ENCODE assay signal across 24 mouse cellular contexts in the genomic region with DNA sequence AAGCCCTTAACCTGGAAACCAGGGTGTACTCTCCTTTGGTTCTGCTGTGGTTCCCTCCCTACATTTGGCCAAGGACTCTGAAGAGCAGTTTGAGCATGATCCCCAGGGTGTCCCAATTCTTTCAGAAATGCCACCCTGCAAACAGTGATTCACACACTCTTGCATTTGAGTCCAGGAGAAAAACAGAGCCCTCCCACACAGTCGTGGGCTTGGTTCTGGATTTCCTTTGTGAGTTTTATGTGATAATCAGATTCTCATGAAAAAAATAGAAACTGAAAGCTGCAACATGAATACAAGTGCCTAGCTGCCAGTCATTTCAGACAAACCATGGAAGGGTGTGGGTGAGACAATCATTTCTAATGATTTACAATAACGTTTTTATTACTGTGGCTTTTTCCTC.
DNase-seq lines count a peak whose midpoint lies in the region; ATAC-seq and TF ChIP-seq lines count a peak whose summit lies in the region.
"Had no signal": no experiment of that assay in that cellular context is flagged by ENCODE, and none has a peak within 500 bp of the region (broad histone marks: within the 10 kb centered on the region; RNA-seq: fewer than 3 reads in every experiment).

No protein-coding gene starts in this region.

- intact Hi-C loops in left cerebral cortex, postnatal 10 days (cut with DNase I), result no loop called here
- intact Hi-C loops in left cerebral cortex, postnatal 25 days (cut with DNase I), result no loop called here

- no peak for TF ChIP-seq RAD21 in CH12.LX (IDR thresholded peaks at IDR 0.05; ENCODE audit: low read depth, low read length)

- no peak overlapping the region for H3K4me3 ChIP-seq in CH12.LX (replicated peaks in 1 of 3; ENCODE audit: low read depth in 2 of 3, low read length in 2 of 3, poor library complexity in 1 of 3)
- H3K4me3 ChIP-seq: heart, embryonic 15.5 days; limb, embryonic 10.5 days; myocyte; neural tube, embryonic 15.5 days; stomach, embryonic 15.5 days had no signal

- dilution Hi-C loops in CH12.LX (cut with MboI; ENCODE audit: extremely low pct_ligation_motif_present, extremely low pct_unique_long_range_greater_than_20kb, low sequenced_read_pairs), result no loop called here

- no peak for DNase-seq in frontal cortex, postnatal 10 days (ENCODE audit: low spot score in 2 of 2)
- peak; percentile 12 to 52 for DNase-seq in left cerebral cortex, adult 18-20 months (ENCODE audit: low spot score in 2 of 2)
- no peak for DNase-seq in left cerebral cortex, postnatal 10 days (ENCODE audit: extremely low spot score in 1 of 2, low spot score in 2 of 2)
- no peak for DNase-seq in CH12.LX (ENCODE audit: extremely low read depth)
- DNase-seq in left cerebral cortex, postnatal 25 days (ENCODE audit: low spot score in 2 of 2), result peak; percentile 24 to 80
- no peak for DNase-seq in heart, adult 18-20 months
- no peak for DNase-seq in embryo, embryonic 10 days (ENCODE audit: low spot score)
- DNase-seq: adrenal gland, postnatal 25 days; cerebellum, adult 9-10 months; forebrain, postnatal 0 days; heart, adult 11 months; kidney, adult 9 months; kidney, postnatal 36 days; lung, embryonic 14.5 days; midbrain, embryonic 14.5 days; thymus, postnatal 25 days had no signal

- H3K36me3 ChIP-seq in CH12.LX (replicated peaks in 1 of 2; ENCODE audit: control insufficient read depth in 1 of 2, insufficient read depth in 1 of 2, low read length in 1 of 2), result no peaks in the 10 kb centered on the region
- H3K36me3 ChIP-seq: heart, embryonic 15.5 days; limb, embryonic 10.5 days; neural tube, embryonic 15.5 days; stomach, embryonic 15.5 days had no signal

- no peak for TF ChIP-seq EP300 in CH12.LX (IDR thresholded peaks at IDR 0.05; ENCODE audit: low read length)

- no peaks in the 10 kb centered on the region for H3K4me1 ChIP-seq in CH12.LX (ENCODE audit: control insufficient read depth in 1 of 2, insufficient read depth in 2 of 2)
- H3K4me1 ChIP-seq: heart, embryonic 15.5 days; limb, embryonic 10.5 days; neural tube, embryonic 15.5 days; stomach, embryonic 15.5 days had no signal

- no peak for TF ChIP-seq CTCF in CH12.LX (conservative IDR thresholded peaks at IDR 0.05 in 1 of 2, IDR thresholded peaks at IDR 0.05 in 1 of 2; ENCODE audit: low read depth in 2 of 2, low read length in 2 of 2)

- H3K4me2 ChIP-seq in CH12.LX (ENCODE audit: insufficient read depth, low read depth, poor library complexity, severe bottlenecking), result peak overlapping the region; percentile 56; the same call in 1 of the 2 replicates
- H3K4me2 ChIP-seq: heart, embryonic 15.5 days; liver, embryonic 11.5 days; lung, embryonic 14.5 days; neural tube, embryonic 15.5 days; stomach, embryonic 15.5 days had no signal

- peak; percentile 95 for ATAC-seq in frontal cortex, adult (ENCODE audit: low TSS enrichment)
- ATAC-seq: forebrain, postnatal 0 days; Patski had no signal

- no peaks in the 10 kb centered on the region for H3K79me2 ChIP-seq in CH12.LX (replicated peaks; ENCODE audit: control insufficient read depth, extremely low read depth, insufficient read depth, poor library complexity, severe bottlenecking)

- TF ChIP-seq POLR2A in CH12.LX (IDR thresholded peaks at IDR 0.05; ENCODE audit: low read depth, low read length), result no peak

- no peaks in the 10 kb centered on the region for H3K27me3 ChIP-seq in CH12.LX (replicated peaks)
- H3K27me3 ChIP-seq: heart, embryonic 15.5 days; neural tube, embryonic 15.5 days; Patski; stomach, embryonic 15.5 days had no signal

- no peak overlapping the region for H3K9ac ChIP-seq in CH12.LX (ENCODE audit: insufficient read depth, low read depth)
- H3K9ac ChIP-seq: forebrain, postnatal 0 days; heart, embryonic 15.5 days; lung, embryonic 14.5 days; neural tube, embryonic 15.5 days; stomach, embryonic 15.5 days had no signal

- H3K27ac ChIP-seq in CH12.LX (ENCODE audit: insufficient read depth, low read depth), result no peak overlapping the region
- H3K27ac ChIP-seq: heart, embryonic 15.5 days; limb, embryonic 10.5 days; neural tube, embryonic 15.5 days; stomach, embryonic 15.5 days had no signal

- no peaks in the 10 kb centered on the region for H3K9me3 ChIP-seq in CH12.LX (replicated peaks; ENCODE audit: low read length)
- H3K9me3 ChIP-seq: heart, embryonic 15.5 days; limb, embryonic 10.5 days; neural tube, embryonic 15.5 days; stomach, embryonic 15.5 days had no signal

- in situ Hi-C loops in CH12.LX (cut with MboI; ENCODE audit: low pct_ligation_motif_present, low pct_unique_long_range_greater_than_20kb, low sequenced_read_pairs), result loop anchor here (10.0 kb wide), 1 partner anchor 225 kb away; the partner anchor contains the start of gene Alcam

TF ChIP-seq in CH12.LX, 34 proteins besides CTCF, POLR2A, EP300 and RAD21:
- no peak for TF ChIP-seq CHD2 (IDR thresholded peaks at IDR 0.05; ENCODE audit: low read length)
TF ChIP-seq in CH12.LX: peak in this region for 0.

Comparison
In these comparisons a context has a peak if more than half of its experiments do, and no peak if none do; other contexts are left out.
1. DNase-seq: peak in left cerebral cortex, adult 18-20 months (2 of 2) and left cerebral cortex, postnatal 25 days (2 of 2); none in frontal cortex, postnatal 10 days (0 of 2), left cerebral cortex, postnatal 10 days (0 of 2), CH12.LX (single experiment), heart, adult 18-20 months (0 of 2) and embryo, embryonic 10 days (single experiment).